Mouse (Mus musculus): ENCODE data around the gene Sntb2.

DNA sequence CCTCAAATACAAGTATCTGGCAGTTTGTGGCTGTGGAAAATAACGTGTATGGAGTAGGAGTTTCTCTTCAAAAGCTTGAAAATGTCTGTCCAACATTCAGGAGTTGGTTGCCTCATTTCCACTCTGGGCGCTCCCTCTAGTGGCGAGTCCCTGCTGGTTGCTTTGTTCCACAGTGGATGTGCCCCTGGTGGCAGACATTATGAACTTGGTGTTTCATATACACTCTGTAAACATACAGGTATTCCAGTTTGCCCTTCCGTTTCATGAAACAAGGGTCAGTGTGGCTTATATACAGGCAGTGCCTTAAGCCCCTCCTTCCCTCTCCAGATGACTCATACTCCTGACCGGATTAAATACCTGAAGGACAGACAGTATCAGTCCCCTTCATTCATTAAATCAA is 67.0 kb downstream of the Sntb2 start:
- TF ChIP-seq CTCF (conservative IDR thresholded peaks at IDR 0.05; ENCODE audit: insufficient read depth, insufficient read length, low read depth, low read length) (peak; percentile 100), POLR2A (IDR thresholded peaks at IDR 0.05; ENCODE audit: low read depth, low read length) (no peak)
